Comparison of ENCODE assay signal across 35 mouse cellular contexts in genomic region chr5:140710315-140710714, GRCm38 (mm10).
"Had no signal": no experiment of that assay in that cellular context is flagged by ENCODE, and none has a peak within 500 bp of the region (broad histone marks: within the 10 kb centered on the region; RNA-seq: fewer than 3 reads in every experiment).

No protein-coding gene starts in this region.

- H3K27ac ChIP-seq: heart, embryonic 10.5 days; heart, embryonic 13.5 days; heart, embryonic 15.5 days; hindbrain, embryonic 10.5 days; hindbrain, embryonic 12.5 days; hindbrain, embryonic 13.5 days; hindbrain, embryonic 14.5 days; hindbrain, embryonic 15.5 days; hindbrain, postnatal 0 days; intestine, embryonic 15.5 days; kidney, embryonic 15.5 days; kidney, postnatal 0 days; layer of hippocampus, adult 2 months; left cerebral cortex, adult 2 months had no signal

- ATAC-seq: hindbrain, embryonic 16.5 days; hindbrain, postnatal 0 days; inflammation-experienced regulatory T-cells, adult 6 months; intestine, embryonic 15.5 days; intestine, embryonic 16.5 days; intestine, postnatal 0 days had no signal

- H3K4me2 ChIP-seq: heart, embryonic 11.5 days; heart, embryonic 12.5 days; heart, embryonic 13.5 days; heart, embryonic 15.5 days; hindbrain, embryonic 12.5 days; hindbrain, embryonic 13.5 days; hindbrain, embryonic 14.5 days; hindbrain, embryonic 15.5 days; intestine, embryonic 15.5 days; kidney, embryonic 15.5 days had no signal

- H3K9ac ChIP-seq: heart, embryonic 12.5 days; heart, embryonic 13.5 days; heart, embryonic 15.5 days; hindbrain, embryonic 12.5 days; hindbrain, embryonic 13.5 days; hindbrain, embryonic 14.5 days; hindbrain, embryonic 15.5 days; intestine, embryonic 15.5 days; kidney, embryonic 15.5 days had no signal

- H3K27me3 ChIP-seq: heart, embryonic 12.5 days; heart, embryonic 13.5 days; heart, embryonic 15.5 days; hindbrain, embryonic 12.5 days; hindbrain, embryonic 13.5 days; hindbrain, embryonic 15.5 days; intestine, embryonic 15.5 days; kidney, embryonic 15.5 days had no signal

- H3K9me3 ChIP-seq: heart, embryonic 10.5 days; heart, embryonic 12.5 days; heart, embryonic 13.5 days; heart, embryonic 15.5 days; hindbrain, embryonic 10.5 days; hindbrain, embryonic 12.5 days; hindbrain, embryonic 13.5 days; hindbrain, embryonic 15.5 days; intestine, embryonic 15.5 days; kidney, embryonic 15.5 days had no signal

- H3K4me3 ChIP-seq: heart, embryonic 10.5 days; heart, embryonic 12.5 days; heart, embryonic 13.5 days; heart, embryonic 15.5 days; hindbrain, embryonic 10.5 days; hindbrain, embryonic 12.5 days; hindbrain, embryonic 13.5 days; hindbrain, embryonic 15.5 days; intestine, embryonic 15.5 days; kidney, embryonic 15.5 days; layer of hippocampus, adult 2 months; left cerebral cortex, adult 2 months had no signal

- DNase-seq: heart, postnatal 10 days; heart, postnatal 14 days; heart, postnatal 36 days; heart, postnatal 4 days; kidney, adult 11 months; kidney, adult 18-20 months; kidney, adult 2 months; kidney, adult 8-10 months; kidney, adult 9 months; kidney, postnatal 10 days; kidney, postnatal 14 days; kidney, postnatal 36 days; kidney, postnatal 4 days; layer of hippocampus, adult 9-11 months; layer of hippocampus, postnatal 36 days had no signal
